Mouse (Mus musculus) heart, embryonic 12.5 days (tissue): Measurements from ENCODE around the gene Gpr171. TPM values are rescaled to one million over a fixed set of nuclear protein-coding genes. Genes with fewer than 3 reads are reported as not detected.

Experiments used
- ATAC-seq: fragments of 200-750 bp; cut with Nextera tagmentation; 2 replicates; pipeline ENCODE4 v1.8.0; 2017; ENCODE audit warnings: moderate TSS enrichment, moderate library complexity; ENCODE audit not compliant: insufficient number of reproducible peaks, low FRiP score
- H3K27ac ChIP-seq: fragments of 300-500 bp; sonication (generic); 2 replicates; pipeline ENCODE4 v1.5.1; 2016; ENCODE audit warnings: mild to moderate bottlenecking, moderate library complexity; ENCODE audit not compliant: poor library complexity, severe bottlenecking
- H3K27me3 ChIP-seq: fragments of 300-500 bp; sonication (generic); replicated peaks from 2 replicates; pipeline ENCODE4 v1.6.1; 2016; ENCODE audit warnings: mild to moderate bottlenecking, moderate library complexity
- H3K36me3 ChIP-seq: fragments of 300-500 bp; sonication (generic); 2 replicates; pipeline ENCODE4 v1.6.1; 2016; ENCODE audit warnings: mild to moderate bottlenecking, moderate library complexity
- H3K4me1 ChIP-seq: fragments of 300-500 bp; sonication (generic); replicated peaks from 2 replicates; pipeline ENCODE4 v1.6.1; 2016; ENCODE audit warnings: mild to moderate bottlenecking
- H3K4me2 ChIP-seq: fragments of 300-500 bp; sonication (generic); 2 replicates; pipeline ENCODE4 v1.6.1; 2016; ENCODE audit warnings: mild to moderate bottlenecking, moderate library complexity
- H3K4me3 ChIP-seq: fragments of 300-500 bp; sonication (generic); 2 replicates; pipeline ENCODE4 v1.5.1; 2016; ENCODE audit warnings: mild to moderate bottlenecking
- H3K9ac ChIP-seq: fragments of 300-500 bp; sonication (generic); 2 replicates; pipeline ENCODE4 v1.6.1; 2016; ENCODE audit warnings: mild to moderate bottlenecking, moderate library complexity
- H3K9me3 ChIP-seq: fragments of 300-500 bp; sonication (generic); replicated peaks from 2 replicates; pipeline ENCODE4 v1.6.1; 2016; ENCODE audit warnings: mild to moderate bottlenecking, moderate library complexity
- WGBS: fragments of 180-500 bp; shearing (Covaris S2); methylation state at CpG from one replicate; pipeline ENCODE4 v1.1.7; 2016; 5-methylcytosine and 5-hydroxymethylcytosine counted together
- polyA plus RNA-seq: library from polyadenylated mRNA; unstranded; fragments of >200 nt; fragmentation: Nextera tagmentation; extraction: Ambion mirVana; gene quantifications from 2 replicates; pipeline ENCODE4 v1.2.1, GENCODE M21; 2016

Gene Gpr171
- polyA plus RNA-seq, 1 experiment from 2014 or later, result 1.6 TPM

GRCm38 (mm10) chr3:59133189-59133588 lies 31.6 kb upstream of the Gpr171 start:
- no peaks in the 10 kb centered on the region for H3K27me3 ChIP-seq
- WGBS, result 29% methylated on average over 5 of the region's 5 CpGs
- no peak overlapping the region for H3K9ac ChIP-seq
- H3K9me3 ChIP-seq, result no peaks in the 10 kb centered on the region
- no peaks in the 10 kb centered on the region for H3K36me3 ChIP-seq
- H3K4me3 ChIP-seq, result no peak overlapping the region
- H3K4me2 ChIP-seq, result no peak overlapping the region
- no peak for ATAC-seq
- no peak overlapping the region for H3K27ac ChIP-seq
- H3K4me1 ChIP-seq, result peaks cover 15% of the 10 kb centered on the region

- H3K4me3 ChIP-seq, result no peak overlapping the region
- H3K27me3 ChIP-seq, result no peaks in the 10 kb centered on the region
- no peak for ATAC-seq
- no peak overlapping the region for H3K4me2 ChIP-seq
- no peaks in the 10 kb centered on the region for H3K9me3 ChIP-seq
- 69% methylated on average over 4 of the region's 4 CpGs for WGBS
- H3K27ac ChIP-seq, result no peak overlapping the region
- H3K4me1 ChIP-seq, result peaks cover 15% of the 10 kb centered on the region
- no peak overlapping the region for H3K9ac ChIP-seq
- no peaks in the 10 kb centered on the region for H3K36me3 ChIP-seq
Measured at GRCm38 (mm10) chr3:59131966-59132365, 30.3 kb upstream of the Gpr171 start.

GRCm38 (mm10) chr3:59131081-59131480 lies 29.5 kb upstream of the Gpr171 start:
- no peak overlapping the region for H3K4me3 ChIP-seq
- no peak overlapping the region for H3K27ac ChIP-seq
- H3K9ac ChIP-seq, result no peak overlapping the region
- no peaks in the 10 kb centered on the region for H3K27me3 ChIP-seq
- H3K36me3 ChIP-seq, result no peaks in the 10 kb centered on the region
- ATAC-seq, result no peak
- WGBS, result 51% methylated on average over 4 of the region's 4 CpGs
- H3K9me3 ChIP-seq, result no peaks in the 10 kb centered on the region
- peaks cover 16% of the 10 kb centered on the region for H3K4me1 ChIP-seq
- H3K4me2 ChIP-seq, result no peak overlapping the region

- H3K4me3 ChIP-seq, result no peak overlapping the region
Measured at GRCm38 (mm10) chr3:59130431-59130830, 28.8 kb upstream of the Gpr171 start.

GRCm38 (mm10) chr3:59129547-59129946 lies 27.9 kb upstream of the Gpr171 start:
- no peak overlapping the region for H3K4me3 ChIP-seq
- H3K4me1 ChIP-seq, result peaks cover 29% of the 10 kb centered on the region
- 85% methylated on average over 3 of the region's 3 CpGs for WGBS
- no peak overlapping the region for H3K9ac ChIP-seq
- no peak for ATAC-seq
- H3K36me3 ChIP-seq, result no peaks in the 10 kb centered on the region
- no peaks in the 10 kb centered on the region for H3K9me3 ChIP-seq
- H3K27me3 ChIP-seq, result no peaks in the 10 kb centered on the region
- H3K4me2 ChIP-seq, result no peak overlapping the region
- no peak overlapping the region for H3K27ac ChIP-seq

More at GRCm38 (mm10) chr3:59130431-59130830, 28.8 kb upstream of the Gpr171 start:
- Histone ChIP-seq H3K27ac (no peak overlapping the region), H3K4me1 (peaks cover 23% of the 10 kb centered on the region), H3K9me3 (no peaks in the 10 kb centered on the region), H3K27me3 (no peaks in the 10 kb centered on the region), H3K4me2 (no peak overlapping the region), H3K9ac (no peak overlapping the region), H3K36me3 (no peaks in the 10 kb centered on the region)
- ATAC-seq, result no peak
- WGBS, result 57% methylated on average over 8 of the region's 8 CpGs

- WGBS, result 77% methylated on average over 20 of the region's 20 CpGs
- no peak for ATAC-seq
- H3K4me2 ChIP-seq, result no peak overlapping the region
- no peaks in the 10 kb centered on the region for H3K9me3 ChIP-seq
- H3K9ac ChIP-seq, result no peak overlapping the region
- no peaks in the 10 kb centered on the region for H3K27me3 ChIP-seq
- peaks cover 29% of the 10 kb centered on the region for H3K4me1 ChIP-seq
- H3K36me3 ChIP-seq, result no peaks in the 10 kb centered on the region
- no peak overlapping the region for H3K27ac ChIP-seq
- H3K4me3 ChIP-seq, result no peak overlapping the region
Measured at GRCm38 (mm10) chr3:59128681-59129080, 27.1 kb upstream of the Gpr171 start.

GRCm38 (mm10) chr3:59125783-59126555 lies 24.3 kb upstream of the Gpr171 start:
- Histone ChIP-seq H3K27me3 (no peaks in the 10 kb centered on the region), H3K9ac (no peak overlapping the region), H3K27ac (no peak overlapping the region), H3K4me3 (no peak overlapping the region), H3K9me3 (no peaks in the 10 kb centered on the region), H3K36me3 (no peaks in the 10 kb centered on the region), H3K4me2 (no peak overlapping the region), H3K4me1 (peaks cover 32% of the 10 kb centered on the region)
- 53% methylated on average over 7 of the region's 7 CpGs for WGBS
- ATAC-seq, result no peak

- Histone ChIP-seq H3K4me3 (no peak overlapping the region), H3K4me2 (no peak overlapping the region), H3K36me3 (no peaks in the 10 kb centered on the region), H3K27me3 (no peaks in the 10 kb centered on the region), H3K9ac (no peak overlapping the region), H3K9me3 (no peaks in the 10 kb centered on the region), H3K4me1 (peaks cover 26% of the 10 kb centered on the region), H3K27ac (no peak overlapping the region)
- WGBS, result 39% methylated on average over 5 of the region's 5 CpGs
- ATAC-seq, result no peak; the same call in 1 of the 2 replicates
Measured at GRCm38 (mm10) chr3:59125022-59125421, 23.4 kb upstream of the Gpr171 start.

GRCm38 (mm10) chr3:59121780-59122449 lies 20.3 kb upstream of the Gpr171 start:
- no peaks in the 10 kb centered on the region for H3K9me3 ChIP-seq
- H3K27me3 ChIP-seq, result no peaks in the 10 kb centered on the region
- no peak for ATAC-seq
- no peak overlapping the region for H3K4me3 ChIP-seq
- peaks cover 26% of the 10 kb centered on the region for H3K4me1 ChIP-seq
- WGBS, result 50% methylated on average over 7 of the region's 7 CpGs
- H3K9ac ChIP-seq, result no peak overlapping the region
- no peaks in the 10 kb centered on the region for H3K36me3 ChIP-seq
- H3K27ac ChIP-seq, result no peak overlapping the region
- H3K4me2 ChIP-seq, result no peak overlapping the region

- Histone ChIP-seq H3K4me2 (no peak overlapping the region), H3K36me3 (no peaks in the 10 kb centered on the region), H3K27me3 (no peaks in the 10 kb centered on the region), H3K9ac (no peak overlapping the region; the same call in 1 of the 2 replicates), H3K4me1 (peaks cover 26% of the 10 kb centered on the region), H3K9me3 (no peaks in the 10 kb centered on the region), H3K27ac (no peak overlapping the region), H3K4me3 (no peak overlapping the region)
- WGBS, result 40% methylated on average over 7 of the region's 7 CpGs
- no peak for ATAC-seq
Measured at GRCm38 (mm10) chr3:59121067-59121730, 19.6 kb upstream of the Gpr171 start.

- Histone ChIP-seq H3K9me3 (no peaks in the 10 kb centered on the region), H3K4me2 (peak overlapping the region; percentile 44), H3K9ac (no peak overlapping the region), H3K4me1 (peaks cover 16% of the 10 kb centered on the region), H3K36me3 (peaks cover 4% of the 10 kb centered on the region; the same call in 1 of the 2 replicates), H3K27ac (peak overlapping the region; percentile 87), H3K4me3 (no peak overlapping the region), H3K27me3 (no peaks in the 10 kb centered on the region)
- 7% methylated on average over 8 of the region's 8 CpGs for WGBS
- ATAC-seq, result peak; percentile 73
Measured at GRCm38 (mm10) chr3:59113973-59114517, 12.4 kb upstream of the Gpr171 start.
